Mouse (Mus musculus) myocyte (in vitro differentiated cells): ENCODE measurements around the gene Dpy19l1.

ENCODE experiments used
- CEBPB ChIP-seq: IDR thresholded peaks from 2 replicates; pipeline ENCODE4 v1.6.1; 2011; ENCODE audit warnings: mild to moderate bottlenecking, moderate library complexity; ENCODE audit not compliant: poor library complexity, insufficient read depth, severe bottlenecking
- MAX ChIP-seq: IDR thresholded peaks from one replicate; pipeline ENCODE4 v1.6.1; 2011; ENCODE audit warnings: low read depth, mild to moderate bottlenecking, control low read depth
- MYOD1 ChIP-seq, 3 experiments: IDR thresholded peaks; one replicate each; pipeline ENCODE4 v1.6.1; 2011; ENCODE audit warnings: control low read depth in 2 of 3, low read depth in 2 of 3, mild to moderate bottlenecking in 2 of 3, moderate library complexity in 1 of 3; ENCODE audit not compliant: insufficient read length in 2 of 3, control insufficient read depth in 1 of 3
- MYOG ChIP-seq, 3 experiments: IDR thresholded peaks; one replicate each; pipeline ENCODE4 v1.6.1; 2011; ENCODE audit warnings: control low read depth in 2 of 3, low read depth in 2 of 3, mild to moderate bottlenecking in 2 of 3; ENCODE audit not compliant: insufficient read length in 2 of 3, control insufficient read depth in 1 of 3, insufficient read depth in 1 of 3
- POLR2A ChIP-seq: IDR thresholded peaks from one replicate; pipeline ENCODE4 v1.6.1; 2011; ENCODE audit warnings: low read depth, mild to moderate bottlenecking, control low read depth, moderate library complexity; ENCODE audit not compliant: insufficient read length
- POLR2AphosphoS2 ChIP-seq: IDR thresholded peaks from one replicate; pipeline ENCODE4 v1.6.1; 2011; ENCODE audit warnings: low read depth, control low read depth; ENCODE audit not compliant: insufficient read length
- SRF ChIP-seq: IDR thresholded peaks from one replicate; pipeline ENCODE4 v1.6.1; 2011; ENCODE audit warnings: low read depth; ENCODE audit not compliant: control insufficient read depth, insufficient read length
- TCF12 ChIP-seq: IDR thresholded peaks from one replicate; pipeline ENCODE4 v1.6.1; 2011; ENCODE audit warnings: mild to moderate bottlenecking, control low read depth; ENCODE audit not compliant: poor library complexity, insufficient read depth, severe bottlenecking
- USF1 ChIP-seq: IDR thresholded peaks from one replicate; pipeline ENCODE4 v1.6.1; 2011; ENCODE audit warnings: low read depth, mild to moderate bottlenecking, control low read depth, moderate library complexity

GRCm38 (mm10) chr9:24501618-24502017 is 1.3 kb downstream of the Dpy19l1 start:
- no peak for TF ChIP-seq POLR2AphosphoS2
- no peak for TF ChIP-seq POLR2A
- no peak for TF ChIP-seq MYOD1 (IDR thresholded peaks at IDR 0.05; ENCODE audit: control insufficient read depth in 1 of 3, insufficient read length in 2 of 3, low read depth in 2 of 3)
- TF ChIP-seq TCF12: no peak
- no peak for TF ChIP-seq CEBPB
- no peak for TF ChIP-seq MAX
- TF ChIP-seq MYOG (IDR thresholded peaks at IDR 0.05; ENCODE audit: control insufficient read depth in 1 of 3, insufficient read depth in 1 of 3, insufficient read length in 2 of 3, low read depth in 2 of 3): no peak
- TF ChIP-seq SRF: no peak
- TF ChIP-seq USF1: no peak
